In the genomic region with DNA sequence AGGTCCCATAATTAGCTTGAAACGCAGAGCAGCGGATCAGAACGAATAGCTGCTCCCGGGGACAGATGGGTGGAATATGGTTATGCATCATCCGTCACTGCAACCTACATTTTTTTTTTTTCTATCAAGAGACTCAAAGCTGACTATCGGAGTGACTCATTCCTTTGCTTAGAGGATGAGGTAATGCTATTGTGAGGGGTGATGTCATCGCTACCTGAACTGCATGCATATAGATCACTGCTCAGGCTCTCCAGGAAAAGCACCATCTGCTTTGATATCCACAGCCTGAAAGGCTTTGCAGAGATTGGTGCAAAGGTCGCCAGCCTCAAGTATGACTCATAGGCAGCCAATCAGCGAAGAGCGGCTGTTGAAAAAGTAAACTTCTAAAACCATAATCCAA, we compare ENCODE assay signal across 9 mouse cellular contexts. TPM values are rescaled to one million over a fixed set of nuclear protein-coding genes. Genes with fewer than 3 reads are reported as not detected.
DNase-seq lines count a peak whose midpoint lies in the region; ATAC-seq and TF ChIP-seq lines count a peak whose summit lies in the region.
"Had no signal": no experiment of that assay in that cellular context is flagged by ENCODE, and none has a peak within 500 bp of the region (broad histone marks: within the 10 kb centered on the region; RNA-seq: fewer than 3 reads in every experiment).

No protein-coding gene starts in this region.

- no peak overlapping the region for H3K9ac ChIP-seq in hindbrain, embryonic 13.5 days
- H3K9ac ChIP-seq in liver, embryonic 14.5 days (replicated peaks) = no peak overlapping the region
- no peak overlapping the region for H3K9ac ChIP-seq in stomach, embryonic 14.5 days (replicated peaks; ENCODE audit: low read depth, low read length)
- H3K9ac ChIP-seq: limb, embryonic 15.5 days had no signal

- peak; percentile 49 for DNase-seq in layer of hippocampus, adult 11-12 months (ENCODE audit: low spot score)
- DNase-seq in layer of hippocampus, adult 9-10 months (ENCODE audit: low spot score) = no peak
- DNase-seq in NIH3T3 (ENCODE audit: low read depth) = peak; percentile 70
- peak; percentile 61 to 65 for DNase-seq in cerebellum, postnatal 36 days
- DNase-seq in liver, embryonic 14.5 days (ENCODE audit: low read depth in 3 of 3, low spot score in 3 of 3) = peak in 1 of 3 experiments; percentile 11
- no peak for DNase-seq in ovary, postnatal 14 days (ENCODE audit: low spot score)

- no peak for TF ChIP-seq EP300 in liver, embryonic 14.5 days (IDR thresholded peaks at IDR 0.05; ENCODE audit: low read depth)

- no peaks in the 10 kb centered on the region for H3K27me3 ChIP-seq in hindbrain, embryonic 13.5 days
- H3K27me3 ChIP-seq in liver, embryonic 14.5 days (ENCODE audit: control insufficient read depth, insufficient read depth, low read length) = no peaks in the 10 kb centered on the region
- no peaks in the 10 kb centered on the region for H3K27me3 ChIP-seq in stomach, embryonic 14.5 days (ENCODE audit: control insufficient read depth, insufficient read depth, low read length)
- H3K27me3 ChIP-seq: limb, embryonic 15.5 days had no signal

- WGBS in hindbrain, embryonic 13.5 days = 59% methylated on average over 10 of the region's 10 CpGs
- 72% methylated on average over 10 of the region's 10 CpGs for WGBS in liver, embryonic 14.5 days (ENCODE audit: insufficient replicate concordance)
- WGBS in stomach, embryonic 14.5 days = 45% methylated on average over 10 of the region's 10 CpGs

- H3K9me3 ChIP-seq in hindbrain, embryonic 13.5 days = no peaks in the 10 kb centered on the region
- no peaks in the 10 kb centered on the region for H3K9me3 ChIP-seq in liver, embryonic 14.5 days (ENCODE audit: control insufficient read depth, low read length)
- H3K9me3 ChIP-seq in stomach, embryonic 14.5 days (ENCODE audit: control insufficient read depth, low read depth, low read length) = no peaks in the 10 kb centered on the region
- H3K9me3 ChIP-seq: limb, embryonic 15.5 days had no signal

- H3K27ac ChIP-seq in hindbrain, embryonic 13.5 days = peak overlapping the region; percentile 35
- no peak overlapping the region for H3K27ac ChIP-seq in liver, embryonic 14.5 days
- H3K27ac ChIP-seq in stomach, embryonic 14.5 days (ENCODE audit: low read length) = no peak overlapping the region; the same call in 1 of the 2 replicates
- H3K27ac ChIP-seq: limb, embryonic 15.5 days had no signal

- H3K4me1 ChIP-seq in hindbrain, embryonic 13.5 days (replicated peaks) = peaks cover 16% of the 10 kb centered on the region
- peaks cover 0 to 4% of the 10 kb centered on the region in 2 experiments; a peak in 3 of 4 replicates for H3K4me1 ChIP-seq in liver, embryonic 14.5 days (replicated peaks; ENCODE audit: control insufficient read depth in 2 of 2, insufficient read depth in 2 of 2, low read length in 1 of 2)
- peaks cover 17% of the 10 kb centered on the region; the same call in 1 of the 2 replicates for H3K4me1 ChIP-seq in stomach, embryonic 14.5 days (ENCODE audit: control insufficient read depth, insufficient read depth, low read length)
- H3K4me1 ChIP-seq: limb, embryonic 15.5 days had no signal

- H3K4me2 ChIP-seq in hindbrain, embryonic 13.5 days = peak overlapping the region; percentile 27
- no peak overlapping the region for H3K4me2 ChIP-seq in liver, embryonic 14.5 days (ENCODE audit: low read depth)
- H3K4me2 ChIP-seq in stomach, embryonic 14.5 days (replicated peaks; ENCODE audit: low read depth, low read length) = no peak overlapping the region
- H3K4me2 ChIP-seq: limb, embryonic 15.5 days had no signal

- TF ChIP-seq CTCF in liver, embryonic 14.5 days (IDR thresholded peaks at IDR 0.05; ENCODE audit: low read depth) = no peak

- ATAC-seq in hindbrain, embryonic 13.5 days (ENCODE audit: low FRiP score) = peak; percentile 81
- ATAC-seq in liver, embryonic 14.5 days (ENCODE audit: insufficient read depth) = 0 out of 2 replicates have a peak, but pooled peaks have one; percentile 39
- ATAC-seq in stomach, embryonic 14.5 days (ENCODE audit: insufficient number of reproducible peaks, insufficient read depth, low FRiP score, low read depth) = peak; percentile 91

- H3K4me3 ChIP-seq in hindbrain, embryonic 13.5 days = no peak overlapping the region
- no peak overlapping the region for H3K4me3 ChIP-seq in liver, embryonic 14.5 days (ENCODE audit: insufficient read depth in 1 of 2, low read depth in 2 of 2, low read length in 2 of 2)
- H3K4me3 ChIP-seq in stomach, embryonic 14.5 days (ENCODE audit: low read depth, low read length) = no peak overlapping the region
- H3K4me3 ChIP-seq: limb, embryonic 15.5 days had no signal

- H3K36me3 ChIP-seq in hindbrain, embryonic 13.5 days = no peaks in the 10 kb centered on the region; the same call in 1 of the 2 replicates
- H3K36me3 ChIP-seq in liver, embryonic 14.5 days (replicated peaks; ENCODE audit: control insufficient read depth, insufficient read depth, low read depth) = no peaks in the 10 kb centered on the region
- no peaks in the 10 kb centered on the region for H3K36me3 ChIP-seq in stomach, embryonic 14.5 days (ENCODE audit: control insufficient read depth, insufficient read depth, low read length)
- H3K36me3 ChIP-seq: limb, embryonic 15.5 days had no signal

RNA-seq across cellular contexts. Expression of a gene that starts 27.8 kb away (rescaled TPM):
- polyA plus RNA-seq in hindbrain, embryonic 13.5 days (2015; fragmentation: Nextera tagmentation; extraction: Ambion mirVana) = 13.5 and 13.9 TPM in 2 replicates
- polyA plus RNA-seq in liver, embryonic 14.5 days (2012; rRNA removed) = 3.2 and 3.3 TPM in 2 replicates
- 2.3 and 2.5 TPM in 2 replicates for polyA plus RNA-seq in liver, embryonic 14.5 days (2014; fragmentation: Nextera tagmentation; extraction: Ambion mirVana)
- 10.2 and 12.5 TPM in 2 replicates for polyA plus RNA-seq in stomach, embryonic 14.5 days (2014; fragmentation: Nextera tagmentation; extraction: Ambion mirVana)

RNA-seq across cellular contexts. Expression of a gene that starts 46.6 kb away (rescaled TPM):
- polyA plus RNA-seq in hindbrain, embryonic 13.5 days (2015; fragmentation: Nextera tagmentation; extraction: Ambion mirVana) = not detected in 2 replicates
- not detected in 2 replicates for polyA plus RNA-seq in liver, embryonic 14.5 days (2012; rRNA removed)
- polyA plus RNA-seq in liver, embryonic 14.5 days (2014; fragmentation: Nextera tagmentation; extraction: Ambion mirVana) = not detected in 2 replicates
- not detected in 2 replicates for polyA plus RNA-seq in stomach, embryonic 14.5 days (2014; fragmentation: Nextera tagmentation; extraction: Ambion mirVana)
- polyA plus RNA-seq: limb, embryonic 15.5 days had no signal

Comparison
In these comparisons a context has a peak if more than half of its experiments do, and no peak if none do; other contexts are left out.
1. DNase-seq: peak in layer of hippocampus, adult 11-12 months (single experiment), NIH3T3 (single experiment) and cerebellum, postnatal 36 days (2 of 2); none in layer of hippocampus, adult 9-10 months (single experiment) and ovary, postnatal 14 days (single experiment).
2. ATAC-seq: peak in every context shown above with its lines; median percentile 91 in stomach, embryonic 14.5 days; 81 in hindbrain, embryonic 13.5 days; 39 in liver, embryonic 14.5 days.